Mouse (Mus musculus) intestine, embryonic 15.5 days (tissue): ENCODE results near the gene Pde4d. TPM values are rescaled to one million over a fixed set of nuclear protein-coding genes. Genes with fewer than 3 reads are reported as not detected.
"Not testable (repeated sequence)": the region's sequence is repeated elsewhere in the genome, so short reads cannot be mapped to it uniquely, and the experiment has no call there.

Experiments used
- ATAC-seq: fragments of 200-750 bp; cut with Nextera tagmentation; 2 replicates; pipeline ENCODE4 v1.8.0; 2017; ENCODE audit warnings: moderate TSS enrichment, moderate library complexity
- H3K27ac ChIP-seq: fragments of 300-500 bp; sonication (generic); 2 replicates; pipeline ENCODE4 v1.5.1; 2015; ENCODE audit warnings: mild to moderate bottlenecking, inconsistent platforms
- H3K27me3 ChIP-seq: fragments of 300-500 bp; sonication (generic); replicated peaks from 2 replicates; pipeline ENCODE4 v1.6.1; 2015; ENCODE audit warnings: inconsistent platforms
- H3K36me3 ChIP-seq: fragments of 300-500 bp; sonication (generic); 2 replicates; pipeline ENCODE4 v1.6.1; 2015; ENCODE audit warnings: inconsistent platforms
- H3K4me1 ChIP-seq: fragments of 300-500 bp; sonication (generic); replicated peaks from 2 replicates; pipeline ENCODE4 v1.6.1; 2015; ENCODE audit warnings: inconsistent platforms
- H3K4me2 ChIP-seq: fragments of 300-500 bp; sonication (generic); replicated peaks from 2 replicates; pipeline ENCODE4 v1.6.1; 2015; ENCODE audit warnings: mild to moderate bottlenecking, inconsistent platforms
- H3K4me3 ChIP-seq: fragments of 300-500 bp; sonication (generic); replicated peaks from 2 replicates; pipeline ENCODE4 v1.5.1; 2015; ENCODE audit warnings: inconsistent platforms
- H3K9ac ChIP-seq: fragments of 300-500 bp; sonication (generic); 2 replicates; pipeline ENCODE4 v1.6.1; 2015; ENCODE audit warnings: inconsistent platforms
- H3K9me3 ChIP-seq: fragments of 300-500 bp; sonication (generic); 2 replicates; pipeline ENCODE4 v1.6.1; 2016; ENCODE audit warnings: inconsistent platforms
- WGBS: fragments of 180-500 bp; shearing (Covaris S2); methylation state at CpG from one replicate; pipeline ENCODE4 v1.1.7; 2015; 5-methylcytosine and 5-hydroxymethylcytosine counted together
- polyA plus RNA-seq: library from polyadenylated mRNA; unstranded; fragments of >200 nt; fragmentation: Nextera tagmentation; extraction: Ambion mirVana; gene quantifications from 2 replicates; pipeline ENCODE4 v1.2.1, GENCODE M21; 2015

Gene Pde4d
- polyA plus RNA-seq, 1 experiment from 2014 or later, result 18.5 TPM

DNA sequence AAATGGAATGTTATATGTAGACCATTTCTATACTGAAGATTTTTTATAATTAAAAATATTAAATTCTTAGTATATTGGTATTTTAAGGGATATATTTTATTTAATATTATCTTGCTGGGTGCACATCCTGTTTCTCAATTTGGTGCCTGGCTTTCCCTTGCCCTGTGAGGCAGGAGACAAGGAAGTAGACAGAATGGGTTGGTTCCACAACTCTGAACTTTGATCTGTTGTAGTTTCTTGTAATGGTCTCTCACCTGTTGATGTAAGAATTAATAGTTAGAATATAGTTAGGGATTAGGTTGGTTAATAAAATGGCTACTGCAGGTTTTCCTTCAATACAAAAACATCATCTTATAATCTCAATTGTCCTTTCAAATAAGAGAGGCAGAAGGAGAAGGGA lies 227.3 kb downstream of the Pde4d start:
- Histone ChIP-seq H3K27me3 (no peaks in the 10 kb centered on the region), H3K9ac (no peak overlapping the region), H3K4me1 (no peaks in the 10 kb centered on the region), H3K27ac (no peak overlapping the region), H3K36me3 (no peaks in the 10 kb centered on the region), H3K4me3 (no peak overlapping the region), H3K9me3 (no peaks in the 10 kb centered on the region), H3K4me2 (no peak overlapping the region)
- ATAC-seq, result no peak

DNA sequence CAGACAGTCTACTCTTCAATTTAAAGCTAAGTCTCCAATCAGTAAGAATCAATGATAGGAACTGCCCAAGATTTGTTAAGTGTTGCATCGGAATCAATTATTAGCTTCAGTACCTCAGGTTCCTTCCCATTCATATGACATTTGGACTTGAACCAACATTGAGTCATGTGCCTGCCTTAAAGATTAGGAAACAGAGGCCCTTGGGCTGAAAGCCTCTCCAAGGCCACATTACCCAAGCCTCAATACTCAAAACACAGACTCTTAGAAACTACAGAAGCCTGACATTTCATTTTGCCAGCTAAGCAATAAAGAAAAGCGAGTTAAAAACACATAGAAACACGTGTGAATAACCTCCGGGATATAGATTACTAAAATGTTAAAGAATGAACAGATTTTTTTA lies 233.3 kb downstream of the Pde4d start:
- no peak for ATAC-seq
- 88% methylated on average over 4 of the region's 4 CpGs for WGBS

DNA sequence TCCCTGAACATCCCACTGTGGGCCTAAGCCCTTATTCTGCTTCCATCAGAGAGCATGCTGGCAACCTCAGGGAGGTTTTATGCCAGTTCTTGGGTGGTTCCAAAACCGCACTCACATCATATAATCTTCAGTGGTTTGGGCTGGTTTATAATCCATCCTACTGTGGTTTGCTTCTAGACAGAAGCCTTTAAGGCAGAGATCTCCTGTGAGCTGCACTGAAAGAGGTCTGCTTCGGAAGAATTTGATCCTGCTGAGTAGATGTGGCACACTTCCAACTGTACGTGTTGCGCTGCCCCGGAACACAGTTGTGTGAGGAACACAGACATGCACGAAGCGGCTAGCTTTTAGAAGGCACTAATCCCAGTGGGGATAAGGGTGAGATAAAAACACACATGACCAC lies 236.1 kb downstream of the Pde4d start:
- Histone ChIP-seq H3K27ac (no peak overlapping the region), H3K4me2 (no peak overlapping the region), H3K9ac (no peak overlapping the region), H3K4me3 (no peak overlapping the region), H3K36me3 (no peaks in the 10 kb centered on the region), H3K4me1 (no peaks in the 10 kb centered on the region), H3K9me3 (no peaks in the 10 kb centered on the region), H3K27me3 (no peaks in the 10 kb centered on the region)
- WGBS, result 83% methylated on average over 7 of the region's 7 CpGs
- ATAC-seq, result no peak

More for the DNA sequence above, 233.3 kb downstream of the Pde4d start:
- H3K27ac ChIP-seq, result no peak overlapping the region
- H3K9ac ChIP-seq, result no peak overlapping the region
- H3K36me3 ChIP-seq, result no peaks in the 10 kb centered on the region
- H3K4me1 ChIP-seq, result no peaks in the 10 kb centered on the region
- no peak overlapping the region for H3K4me3 ChIP-seq
- H3K9me3 ChIP-seq, result no peaks in the 10 kb centered on the region
- H3K27me3 ChIP-seq, result no peaks in the 10 kb centered on the region
- no peak overlapping the region for H3K4me2 ChIP-seq

DNA sequence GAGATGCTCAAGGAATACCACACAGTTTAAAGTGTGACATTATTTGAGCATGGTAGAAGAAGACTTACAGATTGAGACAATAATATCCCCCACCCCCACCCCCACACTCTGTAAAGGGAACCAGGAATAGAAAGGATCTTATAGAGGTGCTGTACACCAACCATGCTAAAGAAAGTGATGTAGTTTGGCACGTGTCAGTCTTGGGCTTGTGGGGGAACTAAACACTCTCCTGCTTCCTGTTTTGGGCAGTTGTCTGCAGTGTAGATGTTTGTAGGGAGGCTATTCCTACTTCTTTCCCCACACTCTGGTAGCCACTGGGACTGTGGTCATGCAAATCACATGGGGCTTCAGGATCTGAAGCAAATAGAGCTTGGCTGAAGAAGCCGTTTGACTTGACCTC lies 236.5 kb downstream of the Pde4d start:
- 69% methylated on average over 2 of the region's 2 CpGs for WGBS
- Histone ChIP-seq H3K27ac (no peak overlapping the region), H3K9me3 (no peaks in the 10 kb centered on the region), H3K9ac (no peak overlapping the region), H3K36me3 (no peaks in the 10 kb centered on the region), H3K4me2 (no peak overlapping the region), H3K4me1 (no peaks in the 10 kb centered on the region), H3K27me3 (no peaks in the 10 kb centered on the region), H3K4me3 (no peak overlapping the region)
- no peak for ATAC-seq

DNA sequence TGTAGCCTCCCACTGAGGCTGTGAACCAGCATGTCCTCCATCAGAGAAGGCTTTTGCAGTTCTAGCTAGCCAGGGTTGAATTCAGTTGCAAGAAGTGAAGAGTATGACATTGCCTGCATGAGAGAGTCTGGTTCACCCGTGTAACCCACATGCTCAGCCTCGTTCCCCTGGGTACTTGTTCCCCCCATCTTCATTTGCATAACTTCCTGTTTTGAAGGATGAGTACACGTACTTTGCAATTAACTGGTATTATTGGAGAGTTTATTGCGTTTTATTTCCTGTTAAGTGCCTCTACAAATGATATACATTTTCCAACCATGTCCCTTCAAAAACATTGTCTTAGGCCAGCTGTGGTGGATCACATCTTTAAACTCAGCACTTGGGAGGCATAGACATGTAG lies 237.1 kb downstream of the Pde4d start:
- Histone ChIP-seq H3K27ac (no peak overlapping the region), H3K36me3 (no peaks in the 10 kb centered on the region), H3K27me3 (no peaks in the 10 kb centered on the region), H3K9ac (no peak overlapping the region), H3K4me1 (no peaks in the 10 kb centered on the region), H3K4me3 (no peak overlapping the region), H3K9me3 (no peaks in the 10 kb centered on the region), H3K4me2 (no peak overlapping the region)
- 62% methylated on average over 4 of the region's 4 CpGs for WGBS
- ATAC-seq, result no peak

DNA sequence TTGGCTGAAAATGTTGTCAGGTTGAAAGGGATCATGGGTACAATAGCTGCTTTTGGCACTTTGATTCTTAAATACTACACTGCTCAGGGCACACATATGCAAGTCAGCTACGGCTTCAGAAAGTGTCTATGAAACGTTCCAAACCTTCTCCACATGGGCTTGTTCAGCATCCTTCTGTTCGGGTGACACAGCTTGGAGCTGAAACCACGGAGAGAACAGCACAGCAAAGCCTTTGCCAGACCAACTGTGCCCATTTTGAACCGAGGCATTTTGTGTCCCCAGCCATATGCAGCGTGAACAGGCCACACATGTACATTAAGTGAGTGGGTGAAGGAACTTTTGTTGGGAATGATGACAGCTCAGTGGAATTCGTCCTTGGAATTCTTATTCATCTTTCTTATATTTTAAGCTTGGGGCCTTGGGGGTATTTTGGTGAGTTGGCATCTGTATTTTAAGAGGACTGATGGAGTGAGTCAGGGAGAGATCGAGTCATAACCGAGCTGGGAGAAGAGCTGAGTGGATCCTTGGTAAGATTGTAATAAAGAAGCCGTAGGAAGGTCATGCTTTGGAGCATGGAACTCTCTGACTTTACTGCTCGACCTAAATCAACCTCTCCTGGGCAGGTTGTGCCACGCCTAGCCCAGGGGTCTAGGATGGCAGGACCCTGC lies 243.3 kb downstream of the Pde4d start:
- no peaks in the 10 kb centered on the region for H3K36me3 ChIP-seq
- no peak overlapping the region for H3K4me2 ChIP-seq
- no peaks in the 10 kb centered on the region for H3K27me3 ChIP-seq
- no peak overlapping the region for H3K9ac ChIP-seq
- no peak overlapping the region for H3K27ac ChIP-seq
- no peaks in the 10 kb centered on the region for H3K9me3 ChIP-seq
- no peaks in the 10 kb centered on the region for H3K4me1 ChIP-seq
- H3K4me3 ChIP-seq, result no peak overlapping the region
- ATAC-seq, result no peak
- WGBS, result 81% methylated on average over 12 of the region's 12 CpGs

DNA sequence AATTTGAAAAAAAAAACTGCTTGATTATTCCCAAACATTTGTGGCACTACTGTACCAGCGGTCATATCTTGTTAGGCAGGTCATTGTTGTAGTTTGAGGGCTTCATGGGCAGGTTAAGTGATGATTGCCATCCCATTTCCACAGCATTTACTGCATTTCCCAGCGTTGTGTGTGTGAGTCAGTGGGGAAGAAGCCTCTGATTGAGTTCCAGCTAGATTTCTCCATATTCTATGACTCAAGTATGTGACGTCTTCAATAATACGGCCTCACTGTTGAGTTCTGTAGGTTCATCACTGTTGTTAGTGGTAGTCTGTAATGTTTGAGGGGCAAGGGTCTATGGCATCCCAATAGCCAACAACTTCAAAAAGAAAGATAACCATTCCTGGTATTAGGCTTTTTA lies 255.7 kb downstream of the Pde4d start:
- no peaks in the 10 kb centered on the region for H3K4me1 ChIP-seq
- no peaks in the 10 kb centered on the region for H3K9me3 ChIP-seq
- WGBS, result 88% methylated on average over 4 of the region's 4 CpGs
- H3K27ac ChIP-seq, result no peak overlapping the region
- no peak overlapping the region for H3K4me2 ChIP-seq
- no peaks in the 10 kb centered on the region for H3K36me3 ChIP-seq
- ATAC-seq, result no peak
- no peak overlapping the region for H3K9ac ChIP-seq
- no peaks in the 10 kb centered on the region for H3K27me3 ChIP-seq
- H3K4me3 ChIP-seq, result no peak overlapping the region

DNA sequence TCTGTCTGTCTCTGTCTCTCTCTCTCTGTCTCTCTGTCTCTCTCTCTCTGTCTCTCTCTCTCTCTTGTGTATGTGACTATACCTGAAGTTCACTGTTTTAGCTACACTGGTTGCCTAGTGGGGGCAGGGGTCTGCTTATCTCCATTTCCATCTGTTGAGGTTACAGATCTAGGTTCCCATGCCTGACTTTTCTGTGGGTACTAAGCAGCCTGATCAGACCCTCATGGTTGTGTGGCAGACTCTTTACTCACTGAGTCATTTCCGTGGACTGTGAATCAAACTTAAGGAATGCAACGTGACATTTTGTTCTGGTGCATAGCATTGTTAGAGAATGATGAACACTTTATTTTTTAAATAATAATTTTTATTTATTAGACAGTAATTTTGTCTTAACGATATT lies 264.3 kb downstream of the Pde4d start:
- 79% methylated on average over 3 of the region's 3 CpGs for WGBS
- H3K4me2 ChIP-seq, result no peak overlapping the region
- ATAC-seq, result no peak
- no peak overlapping the region for H3K4me3 ChIP-seq
- H3K27me3 ChIP-seq, result no peaks in the 10 kb centered on the region
- H3K4me1 ChIP-seq, result no peaks in the 10 kb centered on the region
- no peaks in the 10 kb centered on the region for H3K9me3 ChIP-seq
- H3K9ac ChIP-seq, result no peak overlapping the region
- H3K27ac ChIP-seq, result no peak overlapping the region
- H3K36me3 ChIP-seq, result no peaks in the 10 kb centered on the region

DNA sequence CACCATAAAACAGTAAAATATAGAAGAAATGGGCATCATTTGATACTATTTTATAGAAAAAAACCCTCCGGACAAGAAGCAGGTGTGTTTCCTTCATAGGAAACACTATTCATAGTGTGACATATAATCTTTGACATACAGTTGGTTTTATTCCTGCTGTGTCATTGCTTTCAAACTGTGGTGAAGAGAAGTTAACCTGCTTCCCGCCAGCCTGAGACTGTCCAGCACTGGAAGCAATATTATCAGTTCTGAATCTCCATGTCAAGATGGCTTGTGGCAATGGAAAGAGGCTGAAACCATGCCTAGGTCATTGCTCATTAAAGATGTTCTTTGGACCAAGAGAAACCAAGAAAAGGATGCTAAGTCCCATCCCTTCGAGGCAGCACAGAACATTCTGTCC lies 265.3 kb downstream of the Pde4d start:
- H3K27me3 ChIP-seq, result no peaks in the 10 kb centered on the region

DNA sequence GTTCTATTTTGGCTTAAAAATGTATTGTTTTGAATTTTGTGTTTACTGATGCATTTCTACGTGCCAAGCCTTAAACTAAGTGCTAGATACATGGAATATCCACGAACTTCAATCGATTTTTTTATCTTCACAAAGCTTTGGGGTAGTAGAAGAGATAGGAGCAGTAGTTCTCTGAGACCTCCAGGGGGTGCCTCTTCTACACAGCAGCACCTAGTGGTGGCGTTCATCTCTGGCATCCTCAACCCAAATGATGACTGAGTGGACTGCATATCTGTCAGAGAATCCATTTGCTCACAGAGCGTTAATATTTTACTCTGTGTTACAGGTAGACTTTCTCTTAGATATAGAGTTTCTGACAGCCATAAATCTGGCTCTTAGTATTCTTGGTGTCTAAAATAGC lies 272.5 kb downstream of the Pde4d start:
- no peaks in the 10 kb centered on the region for H3K27me3 ChIP-seq
- WGBS, result 78% methylated on average over 5 of the region's 5 CpGs
- no peak overlapping the region for H3K4me2 ChIP-seq
- no peak overlapping the region for H3K27ac ChIP-seq
- H3K36me3 ChIP-seq, result no peaks in the 10 kb centered on the region
- no peaks in the 10 kb centered on the region for H3K4me1 ChIP-seq
- H3K9me3 ChIP-seq, result no peaks in the 10 kb centered on the region
- H3K4me3 ChIP-seq, result no peak overlapping the region
- H3K9ac ChIP-seq, result no peak overlapping the region
- ATAC-seq, result no peak

More for the DNA sequence above, 265.3 kb downstream of the Pde4d start:
- 84% methylated on average over 3 of the region's 3 CpGs for WGBS
- Histone ChIP-seq H3K36me3 (no peaks in the 10 kb centered on the region), H3K9ac (no peak overlapping the region), H3K9me3 (no peaks in the 10 kb centered on the region), H3K27ac (no peak overlapping the region), H3K4me2 (no peak overlapping the region), H3K4me1 (no peaks in the 10 kb centered on the region), H3K4me3 (no peak overlapping the region)
- no peak for ATAC-seq

DNA sequence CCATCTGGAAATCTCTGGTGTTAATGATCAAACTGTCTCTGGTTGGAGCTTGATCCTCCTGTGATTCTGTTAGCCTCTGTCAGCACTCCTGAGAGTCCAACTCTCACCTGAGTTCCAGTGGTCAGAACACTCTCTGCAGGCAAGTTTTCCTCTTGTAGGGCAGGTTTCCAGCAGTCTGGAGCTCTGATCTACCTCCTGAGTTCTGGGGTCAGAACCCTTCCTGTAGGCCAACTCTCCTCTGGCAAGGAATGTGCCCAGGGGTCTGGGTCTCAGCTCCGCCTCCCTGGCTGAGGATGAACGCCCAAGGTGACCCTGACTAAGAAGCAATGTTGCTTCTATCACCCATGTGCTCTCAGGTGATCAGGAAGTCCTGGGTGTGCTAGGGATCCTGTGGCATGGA lies 284.6 kb downstream of the Pde4d start:
- not testable (repeated sequence) for ATAC-seq, H3K9ac ChIP-seq, H3K27ac ChIP-seq, H3K4me3 ChIP-seq, H3K9me3 ChIP-seq, H3K4me1 ChIP-seq, H3K36me3 ChIP-seq, H3K27me3 ChIP-seq, H3K4me2 ChIP-seq
- 91% methylated on average over 2 of the region's 2 CpGs for WGBS

DNA sequence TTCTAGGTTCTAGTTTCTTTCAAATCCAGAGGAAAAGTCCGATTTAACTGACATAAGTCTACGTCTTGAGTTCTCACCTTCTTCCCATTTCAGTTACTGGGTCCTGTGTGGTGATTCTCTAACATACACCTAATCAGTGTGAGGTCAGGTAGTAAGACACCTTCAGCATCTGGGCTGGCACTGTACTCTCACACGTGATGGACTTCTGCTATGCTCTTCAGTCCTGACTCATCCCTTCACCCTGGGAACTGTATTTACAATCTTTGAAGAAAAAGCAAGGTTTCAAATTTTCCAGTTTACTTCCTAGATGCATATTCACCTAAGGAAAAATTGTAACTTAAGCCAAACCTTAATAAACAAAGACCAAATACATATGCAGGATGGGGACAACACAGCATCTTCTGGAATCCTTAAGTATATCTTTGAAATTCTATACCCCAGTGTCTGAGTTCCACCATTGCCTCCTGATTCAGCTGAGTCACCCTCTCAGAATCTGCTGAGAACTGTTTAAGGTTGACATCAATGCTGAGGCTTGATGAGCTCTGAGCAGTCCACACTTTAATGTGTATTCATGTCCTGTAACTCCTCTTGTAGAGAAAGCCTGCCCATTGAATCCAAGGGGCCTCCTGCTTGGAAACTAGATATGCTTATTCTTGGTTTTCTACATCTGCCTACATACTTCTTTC lies 301.6 kb downstream of the Pde4d start:
- H3K4me1 ChIP-seq, result no peaks in the 10 kb centered on the region
- H3K9ac ChIP-seq, result no peak overlapping the region
- 87% methylated on average over 3 of the region's 3 CpGs for WGBS

DNA sequence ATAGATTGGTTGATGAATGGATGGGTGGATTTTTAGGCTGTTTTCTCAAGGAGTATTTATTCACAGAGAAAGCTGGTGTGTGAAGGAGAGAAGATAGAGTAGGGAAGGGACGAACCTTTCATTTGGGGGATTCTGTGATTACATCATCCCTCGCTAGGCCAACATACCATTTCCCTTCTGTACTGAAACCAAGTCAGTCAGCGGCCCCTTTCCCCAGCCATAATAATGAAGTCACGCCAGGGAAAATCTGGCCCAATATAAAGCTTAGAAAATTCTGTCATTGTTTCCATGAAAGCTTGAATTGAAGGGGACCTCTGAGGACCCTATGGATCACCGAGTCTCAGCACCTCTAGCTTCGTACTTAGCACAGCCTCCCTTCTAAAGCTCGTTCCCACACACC lies 307.7 kb downstream of the Pde4d start:
- no peaks in the 10 kb centered on the region for H3K4me1 ChIP-seq
- no peak overlapping the region for H3K27ac ChIP-seq
- WGBS, result 85% methylated on average over 7 of the region's 7 CpGs
- H3K36me3 ChIP-seq, result no peaks in the 10 kb centered on the region
- ATAC-seq, result no peak
- H3K9ac ChIP-seq, result no peak overlapping the region
- H3K27me3 ChIP-seq, result no peaks in the 10 kb centered on the region
- H3K4me3 ChIP-seq, result no peak overlapping the region
- H3K4me2 ChIP-seq, result no peak overlapping the region
- no peaks in the 10 kb centered on the region for H3K9me3 ChIP-seq

More for the DNA sequence above, 301.6 kb downstream of the Pde4d start:
- no peak overlapping the region for H3K27ac ChIP-seq
- ATAC-seq, result no peak
- no peaks in the 10 kb centered on the region for H3K27me3 ChIP-seq
- no peak overlapping the region for H3K4me2 ChIP-seq
- H3K4me3 ChIP-seq, result no peak overlapping the region
- no peaks in the 10 kb centered on the region for H3K9me3 ChIP-seq
- no peaks in the 10 kb centered on the region for H3K36me3 ChIP-seq
